Mouse (Mus musculus) hindbrain, embryonic 13.5 days (tissue): ENCODE measurements around the gene Gfy. TPM values are rescaled to one million over a fixed set of nuclear protein-coding genes. Genes with fewer than 3 reads are reported as not detected.
"Not testable (repeated sequence)": the region's sequence is repeated elsewhere in the genome, so short reads cannot be mapped to it uniquely, and the experiment has no call there.

Experiments used
- ATAC-seq: fragments of 200-750 bp; cut with Nextera tagmentation; 2 replicates; pipeline ENCODE4 v1.8.0; 2017; ENCODE audit warnings: moderate TSS enrichment; ENCODE audit not compliant: low FRiP score
- H3K27ac ChIP-seq: fragments of 300-500 bp; sonication (generic); 2 replicates; pipeline ENCODE4 v1.5.1; 2015; ENCODE audit warnings: inconsistent platforms, mild to moderate bottlenecking, moderate library complexity
- H3K27me3 ChIP-seq: fragments of 300-500 bp; sonication (generic); 2 replicates; pipeline ENCODE4 v1.6.1; 2015; ENCODE audit warnings: mild to moderate bottlenecking, inconsistent platforms
- H3K36me3 ChIP-seq: fragments of 300-500 bp; sonication (generic); 2 replicates; pipeline ENCODE4 v1.6.1; 2015; ENCODE audit warnings: mild to moderate bottlenecking, inconsistent platforms
- H3K4me1 ChIP-seq: fragments of 300-500 bp; sonication (generic); replicated peaks from 2 replicates; pipeline ENCODE4 v1.6.1; 2015; ENCODE audit warnings: inconsistent platforms
- H3K4me2 ChIP-seq: fragments of 300-500 bp; sonication (generic); 2 replicates; pipeline ENCODE4 v1.6.1; 2015; ENCODE audit warnings: inconsistent platforms, mild to moderate bottlenecking, moderate library complexity
- H3K4me3 ChIP-seq: fragments of 300-500 bp; sonication (generic); 2 replicates; pipeline ENCODE4 v1.5.1; 2015; ENCODE audit warnings: mild to moderate bottlenecking, inconsistent platforms
- H3K9ac ChIP-seq: fragments of 300-500 bp; sonication (generic); 2 replicates; pipeline ENCODE4 v1.6.1; 2015; ENCODE audit warnings: mild to moderate bottlenecking, inconsistent platforms
- H3K9me3 ChIP-seq: fragments of 300-500 bp; sonication (generic); 2 replicates; pipeline ENCODE4 v1.6.1; 2016; ENCODE audit warnings: inconsistent platforms
- WGBS: fragments of 180-500 bp; shearing (Covaris S2); methylation state at CpG from one replicate; pipeline ENCODE4 v1.1.7; 2015; 5-methylcytosine and 5-hydroxymethylcytosine counted together
- polyA plus RNA-seq: library from polyadenylated mRNA; unstranded; fragments of >200 nt; fragmentation: Nextera tagmentation; extraction: Ambion mirVana; gene quantifications from 2 replicates; pipeline ENCODE4 v1.2.1, GENCODE M21; 2015

Gfy gene
- polyA plus RNA-seq, 1 experiment from 2014 or later = not detected

DNA sequence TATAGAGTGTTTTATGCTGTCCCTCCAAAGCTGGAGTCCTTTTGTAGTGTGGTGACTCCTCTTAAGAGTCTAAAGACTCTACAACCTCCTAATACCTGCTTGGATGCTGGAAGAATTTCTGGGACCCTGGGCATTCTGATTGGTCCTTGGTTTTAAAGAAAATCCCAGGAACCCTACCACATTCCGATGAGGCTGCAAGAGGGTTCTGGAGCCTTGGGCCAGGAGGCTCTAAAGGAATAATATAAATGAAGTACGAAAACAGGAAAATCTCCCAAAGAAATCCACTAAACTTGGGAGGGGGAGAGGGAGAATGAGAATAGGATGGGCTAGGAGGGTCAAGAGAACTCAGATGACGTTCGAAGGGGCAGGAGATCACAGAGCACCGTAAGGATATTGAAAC lies 25.8 kb downstream of the Gfy start:
- H3K9ac ChIP-seq = peak overlapping the region; percentile 83
- H3K4me2 ChIP-seq = peak overlapping the region; percentile 79
- peak overlapping the region; percentile 92 for H3K27ac ChIP-seq
- peaks cover 25% of the 10 kb centered on the region for H3K4me1 ChIP-seq
- H3K9me3 ChIP-seq = no peaks in the 10 kb centered on the region
- WGBS = 2% methylated on average over 5 of the region's 5 CpGs
- H3K27me3 ChIP-seq = no peaks in the 10 kb centered on the region
- ATAC-seq = no peak
- peaks cover 20% of the 10 kb centered on the region for H3K36me3 ChIP-seq
- H3K4me3 ChIP-seq = peak overlapping the region; percentile 48

DNA sequence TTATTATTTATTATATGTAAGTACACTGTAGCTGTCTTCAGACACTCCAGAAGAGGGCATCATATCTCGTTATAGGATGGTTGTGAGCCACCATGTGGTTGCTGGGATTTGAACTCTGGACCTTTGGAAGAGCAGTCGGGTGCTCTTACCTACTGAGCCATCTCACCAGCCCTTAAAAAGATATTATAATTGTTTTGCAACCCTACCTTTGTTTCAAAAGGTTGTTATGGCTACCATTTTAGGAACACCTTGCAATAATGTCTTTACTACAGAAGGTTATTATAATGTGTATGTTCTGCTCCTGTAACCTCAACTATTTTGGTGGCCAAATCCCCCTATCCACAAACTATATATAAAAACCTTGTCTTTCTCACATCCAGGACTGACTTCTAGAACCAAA lies 26.3 kb downstream of the Gfy start:
- H3K27me3 ChIP-seq, H3K27ac ChIP-seq, ATAC-seq, H3K4me3 ChIP-seq, H3K4me2 ChIP-seq, H3K9me3 ChIP-seq, H3K9ac ChIP-seq: not testable (repeated sequence)
- WGBS = 91% methylated on average over 2 of the region's 2 CpGs
- peaks cover 15% of the 10 kb centered on the region for H3K36me3 ChIP-seq
- peaks cover 25% of the 10 kb centered on the region for H3K4me1 ChIP-seq

DNA sequence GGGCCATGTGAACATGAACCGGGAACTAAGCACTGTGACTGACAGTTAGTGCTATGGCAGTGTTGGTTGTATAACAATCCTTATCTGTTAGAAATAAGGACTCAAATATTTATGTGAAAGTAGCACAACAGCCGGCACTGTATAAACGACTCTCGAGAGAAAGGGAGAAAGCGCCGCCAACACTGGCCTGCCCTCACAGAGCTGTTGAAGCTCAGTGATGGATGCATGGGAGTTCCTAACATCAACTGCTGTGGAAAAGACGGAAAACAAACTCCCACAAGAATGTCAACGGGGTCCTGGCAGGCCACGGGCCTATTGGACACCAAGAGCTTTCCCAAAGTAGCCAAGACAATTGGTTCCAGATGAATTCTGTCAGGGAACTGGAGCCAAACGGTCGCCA lies 28.1 kb downstream of the Gfy start:
- Histone ChIP-seq H3K27me3 (no peaks in the 10 kb centered on the region), H3K9ac (no peak overlapping the region), H3K36me3 (0 out of 2 replicates have a peak, but pooled peaks cover 10% of the 10 kb centered on the region), H3K4me1 (peaks cover 25% of the 10 kb centered on the region), H3K4me2 (no peak overlapping the region), H3K4me3 (no peak overlapping the region), H3K27ac (no peak overlapping the region), H3K9me3 (no peaks in the 10 kb centered on the region)
- ATAC-seq = no peak
- WGBS = 54% methylated on average over 11 of the region's 11 CpGs

DNA sequence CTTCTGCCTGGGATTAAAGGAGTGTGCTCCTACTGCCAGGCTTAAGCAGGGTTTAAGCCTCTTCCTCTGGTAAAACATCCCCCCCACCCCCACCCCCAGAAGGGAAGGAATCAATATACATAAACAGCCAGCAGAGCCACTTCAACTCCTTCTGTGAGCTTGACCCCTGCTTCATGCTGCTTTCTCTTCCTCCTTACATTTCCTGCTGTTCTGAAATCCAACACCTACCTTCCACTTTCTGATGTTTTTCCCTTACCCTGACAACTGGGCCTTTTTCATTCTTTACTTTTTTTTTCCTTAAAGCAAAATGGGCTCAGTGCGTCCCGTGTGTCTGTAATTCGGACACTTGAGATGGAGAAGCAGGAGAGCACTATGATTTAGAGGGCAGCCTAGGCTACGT lies 29.0 kb downstream of the Gfy start:
- no peaks in the 10 kb centered on the region for H3K9me3 ChIP-seq
- 0 out of 2 replicates have a peak overlapping the region, but pooled peaks have one; percentile 52 for H3K27ac ChIP-seq
- peak overlapping the region; percentile 24; the same call in 1 of the 2 replicates for H3K9ac ChIP-seq
- H3K27me3 ChIP-seq = no peaks in the 10 kb centered on the region
- 71% methylated on average over 4 of the region's 4 CpGs for WGBS
- no peak overlapping the region for H3K4me3 ChIP-seq
- peaks cover 20% of the 10 kb centered on the region for H3K4me1 ChIP-seq
- no peak for ATAC-seq
- no peak overlapping the region for H3K4me2 ChIP-seq
- H3K36me3 ChIP-seq = peaks cover 18% of the 10 kb centered on the region

DNA sequence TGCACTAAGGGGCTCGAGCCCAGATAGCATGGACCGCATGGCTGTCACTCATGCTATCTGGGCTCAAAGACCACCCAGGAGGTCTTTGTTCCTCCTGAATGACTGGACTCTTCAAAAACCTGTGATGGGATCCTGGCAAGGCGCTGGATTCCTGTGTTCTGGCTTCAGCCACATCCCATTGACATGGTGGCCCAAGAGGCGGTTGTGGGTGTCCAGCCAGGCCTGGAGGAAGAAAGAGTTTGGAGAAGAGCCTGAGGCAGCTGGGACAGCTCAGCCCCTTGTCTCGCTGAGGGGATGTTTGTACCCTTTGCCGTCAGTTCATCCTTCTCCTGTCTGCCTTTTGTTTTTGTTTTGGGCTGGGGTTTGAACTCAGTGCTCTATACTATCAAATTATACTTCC lies 29.8 kb downstream of the Gfy start:
- H3K27ac ChIP-seq = no peak overlapping the region
- 25% methylated on average over 6 of the region's 6 CpGs for WGBS
- peaks cover 13% of the 10 kb centered on the region for H3K4me1 ChIP-seq
- H3K9me3 ChIP-seq = no peaks in the 10 kb centered on the region
- no peak overlapping the region for H3K4me2 ChIP-seq
- no peak for ATAC-seq
- peaks cover 24% of the 10 kb centered on the region for H3K36me3 ChIP-seq
- H3K27me3 ChIP-seq = no peaks in the 10 kb centered on the region
- no peak overlapping the region for H3K4me3 ChIP-seq
- 0 out of 2 replicates have a peak overlapping the region, but pooled peaks have one; percentile 3 for H3K9ac ChIP-seq

DNA sequence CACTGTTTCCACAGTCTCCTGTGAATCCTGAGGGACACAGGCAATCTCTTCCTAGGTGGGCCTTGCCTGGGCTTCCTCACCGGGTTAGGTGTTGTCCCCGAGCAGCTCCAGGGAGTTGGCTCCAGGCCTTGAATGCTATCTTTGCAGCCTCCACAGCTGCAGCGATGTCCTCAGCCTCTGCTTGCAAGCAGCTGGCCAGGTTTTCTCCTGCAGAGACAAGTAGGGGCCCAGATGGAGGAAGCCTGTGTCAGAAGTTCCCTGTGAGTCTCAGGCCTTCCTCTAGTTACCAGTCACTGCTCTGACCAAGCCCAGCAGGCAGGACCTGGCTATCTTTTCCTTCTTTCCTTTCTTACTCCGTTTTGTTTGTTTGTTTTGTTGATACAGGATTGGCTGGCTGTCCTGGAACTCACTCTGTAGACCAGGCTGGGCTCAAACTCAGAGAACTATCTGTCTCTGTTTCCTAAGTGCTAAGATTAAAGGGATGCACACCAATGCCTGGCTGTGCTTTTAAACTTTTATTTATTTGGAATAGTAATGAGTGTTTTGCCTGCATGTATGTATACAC lies 30.8 kb downstream of the Gfy start:
- WGBS = 66% methylated on average over 4 of the region's 4 CpGs
- no peak for ATAC-seq
- H3K9me3 ChIP-seq = no peaks in the 10 kb centered on the region

DNA sequence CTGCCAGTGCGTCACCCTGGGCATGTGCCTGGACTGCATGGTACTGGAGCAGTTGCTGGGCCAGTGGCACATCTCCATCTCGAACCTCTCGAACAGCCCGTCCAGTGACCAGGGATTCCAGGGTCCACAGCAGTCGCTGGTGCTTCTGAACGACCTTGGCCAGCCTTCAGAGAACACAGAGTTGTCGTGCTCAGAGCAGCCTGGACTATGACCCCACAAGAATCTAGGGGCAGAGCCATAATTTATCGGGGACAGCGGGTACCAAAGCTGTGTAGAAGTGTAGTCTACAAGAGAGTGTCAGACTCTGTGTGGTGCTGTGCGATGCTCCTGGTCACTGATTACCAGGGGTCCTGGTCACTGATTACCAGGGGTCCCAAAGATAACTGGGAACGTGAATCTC lies 31.5 kb downstream of the Gfy start:
- peaks cover 41% of the 10 kb centered on the region for H3K36me3 ChIP-seq
- no peak overlapping the region for H3K4me2 ChIP-seq
- H3K4me1 ChIP-seq = 0 out of 2 replicates have a peak, but pooled peaks cover 8% of the 10 kb centered on the region
- no peaks in the 10 kb centered on the region for H3K9me3 ChIP-seq
- H3K4me3 ChIP-seq = no peak overlapping the region
- no peak for ATAC-seq
- WGBS = 83% methylated on average over 11 of the region's 11 CpGs
- H3K27ac ChIP-seq = no peak overlapping the region
- H3K27me3 ChIP-seq = no peaks in the 10 kb centered on the region
- no peak overlapping the region; the same call in 1 of the 2 replicates for H3K9ac ChIP-seq

More for the DNA sequence above, 30.8 kb downstream of the Gfy start:
- Histone ChIP-seq H3K36me3 (peaks cover 34% of the 10 kb centered on the region), H3K27ac (no peak overlapping the region), H3K9ac (no peak overlapping the region), H3K4me3 (no peak overlapping the region), H3K4me1 (peaks cover 12% of the 10 kb centered on the region), H3K4me2 (no peak overlapping the region), H3K27me3 (no peaks in the 10 kb centered on the region)

DNA sequence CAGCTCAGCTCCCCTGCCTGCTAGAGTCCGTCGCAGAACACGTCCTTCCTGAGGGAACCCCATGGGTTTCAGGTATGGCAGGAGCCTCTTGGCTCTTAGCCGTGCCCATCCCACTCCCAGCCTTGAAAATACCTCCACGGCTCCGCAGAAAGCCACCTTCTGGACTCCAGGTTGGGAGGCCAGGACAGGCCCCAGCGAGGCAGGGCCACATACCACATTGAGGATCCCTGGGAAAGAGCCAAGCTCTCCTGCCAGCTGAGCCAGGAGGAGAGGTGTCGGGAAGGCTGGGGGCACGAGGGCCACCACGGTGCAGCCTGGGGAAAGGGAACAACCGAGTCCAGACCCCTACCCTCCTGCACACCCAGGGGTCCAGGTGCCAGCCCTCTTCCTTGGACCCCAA lies 32.1 kb downstream of the Gfy start:
- no peak for ATAC-seq
- H3K27me3 ChIP-seq = no peaks in the 10 kb centered on the region
- no peak overlapping the region for H3K4me2 ChIP-seq
- H3K4me3 ChIP-seq = no peak overlapping the region
- no peak overlapping the region for H3K27ac ChIP-seq
- H3K4me1 ChIP-seq = 0 out of 2 replicates have a peak, but pooled peaks cover 8% of the 10 kb centered on the region
- no peaks in the 10 kb centered on the region for H3K9me3 ChIP-seq
- H3K36me3 ChIP-seq = peaks cover 46% of the 10 kb centered on the region
- 97% methylated on average over 11 of the region's 11 CpGs for WGBS
- H3K9ac ChIP-seq = 0 out of 2 replicates have a peak overlapping the region, but pooled peaks have one; percentile 35

DNA sequence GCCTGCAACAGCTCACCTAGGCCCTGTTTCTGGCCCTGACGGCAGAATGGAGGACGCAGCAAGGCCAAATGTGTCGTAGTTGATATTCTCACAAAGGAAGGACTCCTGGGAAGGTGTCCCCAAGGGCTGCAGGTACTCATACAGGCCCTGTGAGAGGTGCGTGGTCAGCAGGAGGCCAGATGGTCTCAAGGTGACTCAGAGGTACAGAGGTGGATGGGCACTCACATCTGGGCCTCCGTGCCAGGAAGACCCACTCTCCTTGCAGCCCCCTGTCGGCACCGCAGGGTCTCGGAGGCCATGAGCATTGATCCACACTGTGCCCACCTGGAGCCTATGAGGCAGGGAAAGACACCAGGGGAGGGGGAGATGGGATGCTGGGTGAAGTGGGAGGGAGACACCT lies 33.9 kb downstream of the Gfy start:
- peaks cover 46% of the 10 kb centered on the region for H3K36me3 ChIP-seq
- no peaks in the 10 kb centered on the region for H3K27me3 ChIP-seq
- H3K9me3 ChIP-seq = no peaks in the 10 kb centered on the region
- 0 out of 2 replicates have a peak, but pooled peaks cover under 1% of the 10 kb centered on the region for H3K4me1 ChIP-seq
- H3K27ac ChIP-seq = no peak overlapping the region
- no peak overlapping the region for H3K9ac ChIP-seq
- WGBS = 95% methylated on average over 8 of the region's 8 CpGs
- H3K4me3 ChIP-seq = no peak overlapping the region
- no peak for ATAC-seq
- no peak overlapping the region for H3K4me2 ChIP-seq

DNA sequence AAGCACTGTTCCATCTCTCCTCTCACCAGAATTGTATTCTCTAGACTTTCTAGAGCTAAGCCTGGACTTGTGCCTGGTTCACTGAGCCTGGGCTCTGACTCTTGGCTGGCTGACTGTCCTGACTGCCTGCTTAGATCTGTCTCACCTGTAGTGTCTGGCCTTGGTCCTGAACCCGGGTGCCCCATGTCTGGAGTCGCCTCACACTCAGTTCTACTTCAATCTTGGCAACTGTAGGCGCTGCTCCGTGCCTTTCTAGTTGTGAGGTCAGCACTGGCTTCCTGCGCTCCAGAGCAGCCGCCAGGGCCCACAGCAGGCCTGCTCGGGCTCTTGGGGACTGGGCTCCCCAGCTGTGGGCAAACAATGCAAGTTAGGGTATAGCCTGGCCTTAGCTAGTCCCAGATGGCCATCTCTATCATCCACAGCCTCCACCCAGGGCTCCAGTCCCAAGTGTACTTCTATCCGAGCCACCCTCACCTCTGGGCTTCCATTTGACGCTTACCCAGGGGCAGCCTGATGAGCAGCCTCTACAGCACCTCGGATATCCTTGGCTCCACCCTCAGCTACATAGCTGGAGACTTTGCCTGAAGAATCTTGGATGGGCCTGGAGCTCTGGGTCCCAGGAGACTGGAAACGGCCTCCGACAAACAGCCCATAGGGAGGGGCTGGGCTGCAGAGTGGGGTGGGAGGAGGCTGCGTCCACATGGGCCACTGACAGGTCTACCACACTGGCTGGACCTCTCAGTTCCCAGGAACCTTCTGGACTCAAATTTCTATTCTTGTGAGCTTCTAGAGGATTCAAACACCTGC lies 34.8 kb downstream of the Gfy start:
- no peak overlapping the region for H3K27ac ChIP-seq
- no peak overlapping the region for H3K4me2 ChIP-seq
- peak overlapping the region; percentile 13 for H3K9ac ChIP-seq
- 91% methylated on average over 13 of the region's 13 CpGs for WGBS
- H3K27me3 ChIP-seq = no peaks in the 10 kb centered on the region
- peaks cover 46% of the 10 kb centered on the region for H3K36me3 ChIP-seq
- no peaks in the 10 kb centered on the region for H3K9me3 ChIP-seq
- H3K4me3 ChIP-seq = no peak overlapping the region
- no peaks in the 10 kb centered on the region for H3K4me1 ChIP-seq
- ATAC-seq = no peak

DNA sequence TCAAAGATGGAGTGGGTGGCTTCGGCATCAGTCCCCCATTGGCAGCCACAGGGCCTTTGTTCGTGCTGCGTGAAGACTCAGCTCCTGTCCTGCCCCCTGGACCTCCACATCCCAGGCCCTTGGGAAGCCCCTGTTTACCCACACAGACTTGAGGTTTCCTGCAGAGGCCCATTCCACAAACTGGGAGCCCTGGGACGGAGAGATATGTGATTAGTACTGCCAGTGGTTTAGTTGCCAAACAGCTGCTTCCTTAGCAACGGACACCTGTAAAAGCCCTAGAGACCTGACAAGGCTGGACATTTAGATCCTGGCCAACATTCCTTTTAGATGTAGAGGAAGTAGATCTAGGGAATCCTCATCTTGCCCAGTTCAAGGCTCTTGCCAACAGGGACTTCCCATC lies 37.5 kb downstream of the Gfy start:
- Histone ChIP-seq H3K4me3 (no peak overlapping the region), H3K27me3 (peaks cover 12% of the 10 kb centered on the region), H3K4me2 (no peak overlapping the region), H3K9me3 (no peaks in the 10 kb centered on the region), H3K9ac (no peak overlapping the region; the same call in 1 of the 2 replicates), H3K27ac (no peak overlapping the region), H3K36me3 (peaks cover 37% of the 10 kb centered on the region), H3K4me1 (no peaks in the 10 kb centered on the region)
- 95% methylated on average over 5 of the region's 5 CpGs for WGBS
- ATAC-seq = no peak

DNA sequence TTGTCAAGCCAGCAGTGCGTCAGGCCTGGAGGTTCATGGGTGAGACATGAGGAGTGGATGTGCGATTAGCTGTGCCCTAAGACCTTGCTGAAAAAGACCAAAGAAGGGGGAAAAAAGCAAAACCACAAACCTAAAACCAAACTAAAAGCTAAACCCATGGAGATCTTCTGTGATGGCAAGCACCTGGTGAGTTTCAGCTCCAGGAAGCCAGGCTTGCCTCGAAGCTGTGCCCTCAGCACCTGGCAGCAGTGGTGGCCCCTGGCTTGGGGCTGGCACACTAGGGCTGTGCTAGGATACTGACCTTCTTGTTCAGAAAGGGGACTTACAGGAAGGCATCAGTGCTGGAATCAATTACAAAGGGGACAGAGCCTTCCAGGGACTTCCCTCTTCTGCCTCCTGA lies 38.0 kb downstream of the Gfy start:
- Histone ChIP-seq H3K27me3 (peaks cover 17% of the 10 kb centered on the region), H3K9ac (no peak overlapping the region; the same call in 1 of the 2 replicates), H3K4me1 (peaks cover 4% of the 10 kb centered on the region), H3K4me2 (no peak overlapping the region), H3K9me3 (no peaks in the 10 kb centered on the region), H3K36me3 (peaks cover 37% of the 10 kb centered on the region), H3K4me3 (no peak overlapping the region), H3K27ac (no peak overlapping the region)
- ATAC-seq = no peak
- 94% methylated on average over 3 of the region's 3 CpGs for WGBS
